Mouse (Mus musculus) liver, postnatal 0 days (tissue): ENCODE measurements at regions not wholly inside any gene's neighbourhood (a gene's known extent, or its start where the extent isn't known, plus 50 kb on each side); places are given as distances from the start of the nearest gene placed in this dataset.
"Not testable (repeated sequence)": the region's sequence is repeated elsewhere in the genome, so short reads cannot be mapped to it uniquely, and the experiment has no call there.

Experiments used
- ATAC-seq: fragments of 200-750 bp; cut with Nextera tagmentation; 2 replicates; pipeline ENCODE4 v1.8.0; 2017; ENCODE audit warnings: mild to moderate bottlenecking, moderate library complexity
- DNase-seq: peaks from one replicate; pipeline ENCODE4 v3.0.0-alpha.2; 2016
- H3K27ac ChIP-seq: fragments of 300-500 bp; sonication (generic); 2 replicates; pipeline ENCODE4 v1.5.1; 2014; ENCODE audit warnings: antibody characterized with exemption, moderate library complexity, mild to moderate bottlenecking, low read depth
- H3K27me3 ChIP-seq: fragments of 300-500 bp; sonication (generic); 2 replicates; pipeline ENCODE4 v1.6.1; 2014; ENCODE audit warnings: low read length, control low read depth, mixed read lengths; ENCODE audit not compliant: insufficient read depth
- H3K36me3 ChIP-seq: fragments of 300-500 bp; sonication (generic); replicated peaks from 2 replicates; pipeline ENCODE4 v1.6.1; 2014; ENCODE audit warnings: mild to moderate bottlenecking, control low read depth, low read length, moderate library complexity, mixed read lengths; ENCODE audit not compliant: insufficient read depth
- H3K4me1 ChIP-seq: fragments of 300-500 bp; sonication (generic); 2 replicates; pipeline ENCODE4 v1.6.1; 2014; ENCODE audit warnings: antibody characterized with exemption, mild to moderate bottlenecking, control low read depth; ENCODE audit not compliant: insufficient read depth
- H3K4me2 ChIP-seq: fragments of 300-500 bp; sonication (generic); 2 replicates; pipeline ENCODE4 v1.6.1; 2014; ENCODE audit warnings: low read depth, mild to moderate bottlenecking, low read length, moderate library complexity, mixed read lengths
- H3K4me3 ChIP-seq: fragments of 300-500 bp; sonication (generic); 2 replicates; pipeline ENCODE4 v1.5.1; 2014; ENCODE audit warnings: low read depth, low read length
- H3K9ac ChIP-seq: fragments of 300-500 bp; sonication (generic); replicated peaks from 2 replicates; pipeline ENCODE4 v1.6.1; 2014; ENCODE audit warnings: mild to moderate bottlenecking, moderate library complexity
- H3K9me3 ChIP-seq: fragments of 300-500 bp; sonication (generic); 2 replicates; pipeline ENCODE4 v1.6.1; 2016; ENCODE audit warnings: mild to moderate bottlenecking, control low read depth, low read length, mixed read lengths
- CTCF ChIP-seq: sonication (generic); IDR thresholded peaks from 2 replicates; pipeline ENCODE4 v1.5.1; 2016; ENCODE audit warnings: antibody characterized with exemption, low read depth
- EP300 ChIP-seq: IDR thresholded peaks from 2 replicates; pipeline ENCODE4 v1.6.1; 2016; ENCODE audit warnings: antibody characterized with exemption, low read depth, mild to moderate bottlenecking
- WGBS: fragments of 180-500 bp; shearing (Covaris S2); extraction: QIAGEN DNeasy Blood & Tissue Kit; methylation state at CpG from one replicate; pipeline ENCODE4 v1.1.7; 2014; ENCODE audit not compliant: insufficient replicate concordance; 5-methylcytosine and 5-hydroxymethylcytosine counted together

DNA sequence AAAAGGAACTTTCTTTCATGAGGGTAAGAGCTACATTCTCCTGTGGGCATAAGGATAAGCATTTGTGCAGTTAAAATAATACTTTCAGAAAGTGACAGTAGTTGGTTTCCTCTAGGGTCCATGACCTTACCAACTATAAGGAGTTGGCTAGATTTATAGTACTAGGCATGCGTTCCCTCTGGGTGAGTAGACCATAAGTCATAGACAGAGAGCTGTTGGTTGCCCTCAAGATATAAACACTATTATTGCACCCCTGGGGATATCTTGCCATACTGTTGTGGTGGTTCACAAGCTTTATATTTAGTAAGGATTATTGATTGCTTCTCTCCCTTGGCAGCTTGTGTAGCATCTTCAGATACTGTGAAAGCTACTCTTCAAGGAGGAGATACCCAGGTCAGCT lies 223.6 kb downstream of the Cd47 start:
- no peaks in the 10 kb centered on the region for H3K27me3 ChIP-seq
- no peaks in the 10 kb centered on the region for H3K9me3 ChIP-seq
- H3K4me2 ChIP-seq = no peak overlapping the region
- no peaks in the 10 kb centered on the region; the same call in 1 of the 2 replicates for H3K4me1 ChIP-seq
- TF ChIP-seq CTCF = no peak
- TF ChIP-seq EP300 = no peak
- H3K9ac ChIP-seq = no peak overlapping the region
- no peak overlapping the region for H3K27ac ChIP-seq
- DNase-seq = no peak
- ATAC-seq = no peak
- H3K4me3 ChIP-seq = no peak overlapping the region
- no peaks in the 10 kb centered on the region for H3K36me3 ChIP-seq
- WGBS = 85% methylated on average over 1 of the region's 1 CpGs

DNA sequence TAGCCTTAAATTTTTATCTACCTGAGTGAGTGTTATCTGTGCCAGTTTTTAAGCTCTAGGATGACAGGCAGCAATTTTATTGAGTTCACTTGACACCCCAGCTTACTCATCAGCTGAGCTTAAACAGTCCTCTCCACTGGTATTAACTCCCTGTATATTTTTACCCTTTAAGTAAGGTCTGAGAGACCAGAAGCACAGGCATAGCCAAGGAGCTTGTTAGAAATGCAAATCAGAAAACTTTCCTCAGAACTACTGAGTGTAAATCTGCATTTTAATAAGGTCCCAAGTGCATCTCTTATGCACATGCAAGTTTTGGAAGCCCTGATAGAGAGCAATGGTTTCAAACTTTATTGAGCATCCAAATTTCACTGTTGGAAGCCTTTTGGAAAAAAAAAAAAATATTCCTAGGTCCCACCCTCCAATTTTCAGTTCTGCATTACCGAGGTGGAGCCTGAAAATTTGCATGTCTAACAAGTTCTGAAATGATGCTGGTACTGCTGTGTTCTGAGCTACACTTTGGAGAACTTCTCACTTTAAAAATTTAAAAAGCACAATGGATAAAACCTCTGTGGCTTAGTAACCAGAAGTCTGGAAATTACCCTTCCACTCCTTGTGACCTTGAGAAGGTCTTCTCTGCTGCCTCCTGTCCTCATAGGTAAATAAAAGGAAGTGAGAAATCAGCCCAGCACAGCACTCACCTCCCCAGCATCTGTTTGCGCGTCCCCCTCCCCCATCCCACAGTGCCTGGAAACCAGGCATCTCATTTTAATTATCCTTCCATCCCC lies 226.0 kb downstream of the Cd47 start:
- DNase-seq = no peak
- Histone ChIP-seq H3K9ac (no peak overlapping the region), H3K4me2 (no peak overlapping the region), H3K27ac (no peak overlapping the region), H3K36me3 (no peaks in the 10 kb centered on the region), H3K4me3 (no peak overlapping the region), H3K27me3 (no peaks in the 10 kb centered on the region), H3K9me3 (no peaks in the 10 kb centered on the region), H3K4me1 (no peaks in the 10 kb centered on the region; the same call in 1 of the 2 replicates)
- 28% methylated on average over 3 of the region's 3 CpGs for WGBS
- no peak for ATAC-seq
- TF ChIP-seq EP300 = no peak
- no peak for TF ChIP-seq CTCF

DNA sequence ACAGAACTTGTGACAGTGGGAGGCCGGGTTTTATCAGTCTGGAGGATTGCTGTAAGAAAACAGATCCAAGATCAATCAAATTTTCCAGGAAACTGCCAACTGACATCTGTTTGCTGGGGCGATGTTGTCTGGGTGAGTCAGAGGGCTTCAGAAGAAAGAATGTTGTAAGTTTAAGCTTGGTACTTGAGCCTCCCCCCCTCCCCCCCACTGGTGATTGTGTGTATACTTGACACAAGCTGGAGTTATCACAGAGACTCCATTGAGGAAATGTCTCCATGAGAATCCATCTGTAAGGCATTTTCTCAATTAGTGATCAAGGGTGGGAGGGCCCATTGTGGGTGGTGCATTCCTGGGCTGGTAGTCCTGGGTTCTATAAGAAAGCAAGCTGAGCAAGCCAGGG lies 226.9 kb downstream of the Cd47 start:
- H3K4me2 ChIP-seq = no peak overlapping the region
- H3K4me3 ChIP-seq = no peak overlapping the region
- DNase-seq = no peak
- H3K4me1 ChIP-seq = no peaks in the 10 kb centered on the region; the same call in 1 of the 2 replicates
- no peak for TF ChIP-seq EP300
- TF ChIP-seq CTCF = no peak
- no peaks in the 10 kb centered on the region for H3K9me3 ChIP-seq
- ATAC-seq = no peak
- no peaks in the 10 kb centered on the region for H3K36me3 ChIP-seq
- H3K9ac ChIP-seq = no peak overlapping the region
- WGBS = 35% methylated on average over 2 of the region's 2 CpGs
- no peaks in the 10 kb centered on the region for H3K27me3 ChIP-seq
- H3K27ac ChIP-seq = no peak overlapping the region

DNA sequence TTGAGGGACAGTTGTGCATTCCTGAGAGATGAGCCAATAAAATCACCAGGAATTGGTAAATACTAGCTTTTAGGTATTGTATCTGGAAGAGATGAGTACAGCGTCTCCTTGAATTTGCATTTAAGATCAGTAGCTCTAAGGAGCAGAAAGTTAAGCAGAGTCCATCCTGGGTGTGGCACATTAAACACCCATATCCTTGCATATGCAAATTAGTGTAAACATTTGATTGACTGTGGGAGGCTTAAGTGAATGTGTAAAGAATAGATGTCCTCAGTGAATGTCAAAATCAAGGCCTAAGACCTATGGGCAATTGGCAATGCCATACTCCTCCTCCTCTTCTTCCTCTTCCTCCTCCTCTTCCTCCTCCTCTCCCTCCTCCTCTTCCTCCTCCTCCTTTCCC lies 229.4 kb downstream of the Cd47 start:
- H3K4me1 ChIP-seq = no peaks in the 10 kb centered on the region; the same call in 1 of the 2 replicates
- no peak overlapping the region for H3K27ac ChIP-seq
- DNase-seq = no peak
- H3K27me3 ChIP-seq = no peaks in the 10 kb centered on the region
- no peak overlapping the region for H3K4me3 ChIP-seq
- no peak overlapping the region for H3K4me2 ChIP-seq
- WGBS = 86% methylated on average over 1 of the region's 1 CpGs
- TF ChIP-seq EP300 = no peak
- no peak for TF ChIP-seq CTCF
- no peak for ATAC-seq
- H3K36me3 ChIP-seq = no peaks in the 10 kb centered on the region
- no peak overlapping the region for H3K9ac ChIP-seq
- no peaks in the 10 kb centered on the region for H3K9me3 ChIP-seq

DNA sequence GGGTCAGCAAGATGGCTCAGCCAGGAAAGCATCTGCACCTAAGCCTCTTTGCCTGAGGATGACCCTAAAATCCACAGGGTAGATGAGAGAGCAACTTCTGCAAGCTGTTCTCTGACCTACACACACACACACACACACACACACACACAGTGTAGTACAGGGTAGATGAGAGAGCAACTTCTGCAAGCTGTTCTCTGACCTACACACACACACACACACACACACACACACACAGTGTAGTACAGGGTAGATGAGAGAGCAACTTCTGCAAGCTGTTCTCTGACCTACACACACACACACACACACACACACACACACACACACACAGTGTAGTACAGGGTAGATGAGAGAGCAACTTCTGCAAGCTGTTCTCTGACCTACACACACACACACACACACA lies 230.0 kb downstream of the Cd47 start:
- not testable (repeated sequence) for H3K36me3 ChIP-seq, H3K9me3 ChIP-seq, H3K9ac ChIP-seq, H3K27ac ChIP-seq, H3K4me1 ChIP-seq, H3K4me2 ChIP-seq, DNase-seq, H3K27me3 ChIP-seq, H3K4me3 ChIP-seq
- ATAC-seq = peak; percentile 53

DNA sequence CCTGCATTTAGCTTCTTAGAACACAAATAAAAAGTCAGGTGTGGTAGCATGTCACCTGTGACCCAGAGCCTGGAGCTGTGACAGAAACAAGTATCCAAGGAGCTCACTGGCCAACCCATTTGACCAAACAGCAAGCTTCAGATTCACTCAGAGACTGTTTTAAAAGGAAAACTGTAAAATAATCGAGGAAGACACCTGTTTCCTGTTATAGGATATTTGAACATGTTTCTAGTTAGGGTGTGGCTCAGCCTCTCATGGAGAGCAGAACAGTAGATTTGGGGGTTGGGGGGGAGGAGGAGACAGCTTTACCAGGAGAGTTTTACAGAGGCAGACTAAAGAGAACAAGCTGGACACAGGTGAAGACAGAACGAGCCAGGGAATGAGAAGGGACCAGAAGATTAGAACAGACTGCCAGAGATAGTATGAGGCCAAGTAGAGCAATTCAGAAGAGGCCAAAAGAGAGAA lies 230.6 kb downstream of the Cd47 start:
- 21% methylated on average over 2 of the region's 2 CpGs for WGBS
- ATAC-seq = no peak

DNA sequence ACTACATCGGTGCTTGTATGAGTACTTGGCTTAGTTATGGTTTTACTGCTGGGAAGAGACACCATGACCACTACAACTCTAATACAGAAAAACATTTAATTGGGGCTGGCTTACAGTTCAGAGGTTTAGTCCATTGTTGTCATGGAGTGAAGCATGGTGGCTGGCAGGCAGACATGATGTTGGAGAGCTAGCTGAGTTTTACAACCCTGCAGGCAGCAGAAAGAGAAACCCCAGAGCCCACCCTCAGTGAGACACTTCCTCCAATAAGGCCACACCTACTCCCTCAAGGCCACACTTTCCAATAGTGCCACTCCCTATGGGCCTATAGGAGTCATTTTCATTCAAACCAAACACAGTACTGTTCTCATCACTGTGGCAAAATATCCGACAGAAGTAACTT lies 232.5 kb downstream of the Cd47 start:
- no peak overlapping the region for H3K4me3 ChIP-seq
- no peaks in the 10 kb centered on the region for H3K27me3 ChIP-seq
- no peak overlapping the region for H3K4me2 ChIP-seq
- no peak overlapping the region for H3K27ac ChIP-seq
- no peak for DNase-seq
- no peaks in the 10 kb centered on the region for H3K36me3 ChIP-seq
- no peak for ATAC-seq
- no peaks in the 10 kb centered on the region for H3K4me1 ChIP-seq
- WGBS = 75% methylated on average over 2 of the region's 2 CpGs
- no peak for TF ChIP-seq CTCF
- TF ChIP-seq EP300 = no peak
- no peak overlapping the region for H3K9ac ChIP-seq
- H3K9me3 ChIP-seq = no peaks in the 10 kb centered on the region

More for the DNA sequence above, 230.6 kb downstream of the Cd47 start:
- no peak overlapping the region for H3K4me2 ChIP-seq
- no peak overlapping the region for H3K27ac ChIP-seq
- H3K36me3 ChIP-seq = no peaks in the 10 kb centered on the region
- H3K27me3 ChIP-seq = no peaks in the 10 kb centered on the region
- no peaks in the 10 kb centered on the region; the same call in 1 of the 2 replicates for H3K4me1 ChIP-seq
- no peaks in the 10 kb centered on the region for H3K9me3 ChIP-seq
- H3K4me3 ChIP-seq = no peak overlapping the region
- no peak overlapping the region for H3K9ac ChIP-seq
- TF ChIP-seq EP300 (no peak), CTCF (no peak)
- no peak for DNase-seq
